Mouse (Mus musculus) embryonic fibroblast, embryonic 13.5 days (primary cell): Measurements from ENCODE around the gene Tiam1.

Experiments used
- CTCF ChIP-seq: IDR thresholded peaks from 2 replicates; pipeline ENCODE4 v1.5.1; 2011; ENCODE audit warnings: mild to moderate bottlenecking, control low read depth, low read length, moderate library complexity, borderline replicate concordance; ENCODE audit not compliant: insufficient read depth
- POLR2A ChIP-seq: IDR thresholded peaks from 2 replicates; pipeline ENCODE4 v1.6.1; 2011; ENCODE audit warnings: low read depth, mild to moderate bottlenecking, control low read depth, low read length, moderate library complexity

DNA sequence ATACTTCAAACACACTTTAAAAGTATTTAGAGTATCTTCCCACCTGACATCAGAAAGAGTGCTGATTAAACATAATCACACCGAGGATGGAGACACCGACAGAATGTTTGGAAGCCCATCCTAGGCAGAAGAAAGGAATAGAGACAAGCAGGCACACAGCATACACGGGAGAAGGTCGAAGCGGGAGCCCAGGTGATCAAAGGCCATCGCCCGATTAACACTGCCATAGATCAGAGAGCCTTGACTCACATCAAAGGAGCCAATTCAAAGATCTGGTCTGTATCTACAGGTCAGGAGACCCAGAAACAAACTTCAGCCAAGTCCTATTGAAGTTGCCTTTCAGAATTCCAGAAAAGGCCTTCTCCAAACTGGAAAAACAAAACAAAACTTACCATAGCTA, 10.8 kb downstream of the Tiam1 start:
- TF ChIP-seq CTCF: no peak
- no peak for TF ChIP-seq POLR2A
